Mouse (Mus musculus) right cerebral cortex, postnatal 4 days (tissue): ENCODE measurements around the gene Cenpb.
A peak's percentile ranks its signal among the peaks of the same experiment; 100 is the strongest.

Source experiments
- DNase-seq: peaks from one replicate; pipeline ENCODE4 v3.0.0-alpha.2; 2022

Gene Cenpb

DNA sequence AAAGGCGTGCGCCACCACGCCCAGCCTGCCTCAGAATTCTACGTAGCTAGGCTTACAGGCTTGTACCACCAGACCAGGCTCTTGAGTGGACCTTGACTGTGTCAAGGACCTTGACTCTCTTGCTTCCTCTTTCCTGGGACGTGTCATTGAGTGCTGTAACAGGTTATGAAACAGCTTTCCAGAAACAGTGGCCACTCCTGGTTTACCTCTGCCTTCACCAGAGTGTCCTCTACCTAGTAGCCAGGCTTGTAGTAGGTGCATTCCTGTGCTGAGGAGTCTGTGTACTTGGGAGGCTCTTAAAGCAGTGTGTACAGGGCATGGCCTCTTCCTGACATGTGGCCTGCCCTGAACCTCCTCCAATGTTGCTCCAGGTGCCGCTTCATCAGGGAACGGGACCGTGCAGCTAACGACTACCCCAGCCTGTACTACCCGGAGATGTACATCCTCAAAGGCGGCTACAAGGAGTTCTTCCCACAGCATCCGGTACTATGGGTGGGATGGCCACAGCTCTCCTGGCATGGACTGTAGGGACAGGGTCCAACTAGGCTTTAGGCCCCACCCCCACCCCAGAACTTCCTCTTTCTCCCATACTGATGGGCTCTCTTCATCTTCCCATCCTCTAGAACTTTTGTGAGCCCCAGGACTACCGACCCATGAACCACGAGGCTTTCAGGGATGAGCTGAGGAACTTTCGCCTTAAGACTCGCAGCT, 16.9 kb upstream of the Cenpb start:
- no peak for DNase-seq

DNA sequence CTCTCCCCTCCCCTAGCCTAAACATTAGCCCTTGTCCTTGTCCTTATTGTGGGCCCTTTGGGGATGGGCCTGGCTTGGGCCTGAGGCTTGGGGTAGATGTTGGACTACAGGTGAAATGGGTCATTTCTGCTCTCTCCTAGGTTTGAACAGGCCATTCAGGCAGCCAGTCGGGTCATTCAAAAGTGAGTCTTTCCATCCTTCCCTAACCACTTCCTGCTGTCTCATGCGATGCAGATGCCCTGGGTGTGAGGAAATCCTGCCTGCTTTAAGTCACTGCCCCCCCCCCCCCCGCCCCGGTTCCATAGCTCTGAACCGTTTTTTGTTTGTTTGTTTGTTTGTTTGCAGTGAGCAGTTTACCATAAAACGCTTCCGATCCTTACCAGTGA, 11.1 kb upstream of the Cenpb start:
- DNase-seq = no peak

DNA sequence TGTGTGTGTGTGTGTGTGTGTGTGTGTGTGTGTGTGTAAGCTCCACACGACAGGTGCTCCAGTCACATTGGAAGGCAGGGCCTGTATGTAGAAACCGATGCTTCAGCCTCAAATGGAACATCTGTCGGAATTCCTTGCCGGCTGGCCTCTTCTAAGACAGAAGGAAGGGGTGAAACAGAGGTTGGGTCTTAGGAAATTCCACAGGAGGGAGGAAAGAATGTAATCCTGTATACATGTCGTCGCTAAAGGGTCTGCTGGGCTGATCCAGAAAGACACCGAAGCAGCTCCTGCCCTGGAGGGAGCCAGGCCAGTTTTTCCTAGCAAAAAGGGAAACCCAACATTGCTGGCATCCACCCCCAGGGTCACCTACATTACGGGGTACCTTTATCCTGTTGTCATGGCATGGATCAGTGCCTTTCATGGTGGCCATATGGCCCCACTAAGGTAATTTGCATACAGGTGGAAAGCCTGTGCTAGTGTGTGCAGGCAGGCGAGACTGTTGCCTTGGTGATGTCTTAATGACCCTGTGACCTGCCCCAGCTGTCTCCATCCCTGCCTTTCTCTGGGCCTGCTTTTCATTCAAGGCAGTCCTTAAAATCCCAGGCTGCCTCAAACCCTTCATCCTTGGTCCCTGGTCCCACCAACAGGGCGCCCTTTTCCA, 10.6 kb upstream of the Cenpb start:
- no peak for DNase-seq

DNA sequence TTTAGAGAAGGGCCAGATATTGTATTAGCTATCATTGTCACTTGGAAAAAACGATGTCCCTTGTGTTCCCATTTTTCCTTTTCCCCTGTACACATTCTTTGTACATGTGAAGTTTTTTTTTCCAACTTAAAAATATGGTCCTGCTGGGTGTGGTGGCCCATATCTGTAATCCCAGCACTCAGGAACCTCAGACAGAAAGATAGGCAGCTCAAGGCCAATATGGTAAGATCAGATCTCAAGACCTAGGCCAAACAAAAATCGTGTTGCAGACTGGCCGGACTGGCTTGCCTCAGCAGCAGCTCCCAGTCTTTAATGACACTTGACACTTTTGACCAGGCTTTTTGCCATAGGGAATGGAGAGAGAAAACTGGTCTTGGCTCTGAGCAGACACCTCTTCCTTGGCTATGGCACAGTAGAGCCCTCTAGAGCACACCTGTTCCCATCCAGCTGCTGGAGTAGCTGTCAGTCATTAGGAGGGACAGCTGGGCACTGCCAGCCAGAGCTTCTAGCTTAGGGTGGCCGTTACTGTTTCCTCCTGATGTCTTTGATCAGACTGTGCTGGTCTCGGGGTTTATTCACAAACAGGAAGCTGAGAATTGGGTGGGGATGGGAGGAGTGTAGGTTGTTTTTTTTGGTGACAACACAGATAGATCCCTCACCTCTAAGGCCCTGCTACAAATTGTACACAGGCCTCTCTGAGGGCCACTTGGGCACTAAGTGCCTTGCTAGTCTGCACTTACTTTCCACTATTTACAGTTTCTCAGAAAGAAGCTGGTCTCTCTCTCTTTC, 9.8 kb upstream of the Cenpb start:
- no peak for DNase-seq

DNA sequence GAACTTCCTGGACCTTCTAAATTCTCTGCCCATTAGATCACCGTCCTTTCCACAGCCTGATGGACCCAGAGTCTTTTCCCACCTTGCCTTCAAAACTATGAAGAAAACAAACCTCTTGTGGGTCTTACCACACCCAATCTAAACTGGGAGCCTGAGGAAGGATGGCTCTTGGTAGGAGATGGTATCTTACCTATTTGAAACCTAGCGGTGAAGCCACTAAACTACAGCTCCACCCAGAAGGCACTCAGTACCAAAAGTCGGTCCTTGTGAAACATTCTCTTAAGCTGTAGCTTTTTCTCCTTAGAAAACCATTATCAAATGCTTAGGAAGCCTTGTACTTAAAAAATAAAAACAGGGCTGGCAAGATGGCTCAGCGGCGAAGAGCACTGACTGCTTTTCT, 8.4 kb upstream of the Cenpb start:
- no peak for DNase-seq

DNA sequence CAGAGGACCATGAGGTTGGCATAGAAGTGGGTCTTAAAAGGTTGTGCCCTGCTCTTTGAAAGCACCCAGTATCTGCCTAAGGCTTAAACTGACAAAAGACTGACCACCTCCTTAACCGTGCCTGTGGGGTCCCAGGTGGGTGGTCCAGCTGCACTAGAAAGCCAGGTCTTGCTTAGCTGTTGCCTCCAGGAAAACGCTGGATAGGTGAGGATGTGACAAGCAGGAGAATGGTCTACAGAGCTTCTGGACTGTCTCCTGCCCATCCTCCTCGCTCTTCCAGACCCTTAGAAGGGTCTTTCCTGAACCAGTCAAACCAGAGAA, 7.7 kb upstream of the Cenpb start:
- no peak for DNase-seq

DNA sequence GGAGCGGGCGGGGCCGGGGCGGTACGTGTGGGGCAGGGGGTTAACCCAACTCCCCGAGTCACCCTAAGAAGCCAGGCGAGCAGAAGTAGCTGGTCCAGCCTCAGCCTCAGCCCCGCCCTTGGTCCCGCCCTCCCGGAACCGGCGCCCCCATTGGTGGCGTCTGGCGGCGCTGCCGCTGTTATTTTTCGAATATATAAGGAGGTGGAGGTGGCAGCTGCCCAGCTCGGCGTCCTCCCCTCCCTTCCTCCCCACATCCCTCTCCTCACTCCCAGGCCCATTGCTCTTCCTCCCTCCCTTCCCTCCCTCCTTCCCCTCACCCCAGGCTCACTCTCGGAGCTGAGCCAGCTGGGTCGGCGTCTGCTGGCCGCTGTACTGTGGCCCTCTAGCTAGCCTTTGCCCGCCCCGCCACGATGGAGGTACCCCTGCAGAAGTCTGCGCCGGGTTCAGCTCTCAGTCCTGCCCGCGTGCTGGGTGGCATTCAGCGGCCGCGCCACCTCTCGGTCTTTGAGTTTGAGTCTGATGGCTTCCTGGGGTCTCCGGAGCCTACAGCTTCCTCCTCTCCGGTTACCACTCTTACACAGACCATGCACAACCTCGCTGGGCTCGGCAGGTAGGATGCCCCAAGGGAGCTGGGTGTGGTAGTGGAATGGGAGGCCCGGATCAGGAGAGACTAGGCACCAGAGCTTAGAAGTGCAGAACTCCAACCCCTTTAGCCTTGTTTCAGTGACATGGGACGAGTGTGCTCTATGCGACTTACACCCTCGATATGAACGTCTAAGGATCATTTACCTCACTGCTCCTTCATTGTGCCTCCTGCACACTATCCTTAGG, 7.1 kb upstream of the Cenpb start, which contains the start of the genes Cdc25b and Spef1:
TSS of gene Cdc25b (plus strand) at position 179 of the 831 bp plus-strand sequence.
TSS of gene Spef1 (minus strand) at position 512 of the 831 bp plus-strand sequence.
- DNase-seq = peak; percentile 82

DNA sequence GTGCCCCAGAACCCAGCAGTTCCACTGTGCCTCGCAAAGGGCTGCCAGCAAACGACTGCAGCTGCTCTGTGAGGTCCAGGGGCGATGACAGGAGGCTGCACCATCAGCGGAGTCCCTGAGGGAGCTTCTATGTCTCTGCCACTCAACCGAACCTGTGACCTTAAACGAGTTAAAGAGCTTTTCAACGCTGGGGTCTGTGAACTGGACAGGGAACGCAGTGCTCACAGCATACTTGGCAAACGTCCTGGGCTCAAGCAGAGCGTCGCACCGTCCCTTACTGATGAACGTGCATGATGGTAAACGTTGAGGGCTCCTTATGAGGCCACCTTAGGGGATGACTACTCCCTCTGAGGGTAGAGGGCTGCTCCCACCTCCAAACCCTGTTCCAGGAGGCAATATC, 6.5 kb upstream of the Cenpb start:
- DNase-seq = no peak

DNA sequence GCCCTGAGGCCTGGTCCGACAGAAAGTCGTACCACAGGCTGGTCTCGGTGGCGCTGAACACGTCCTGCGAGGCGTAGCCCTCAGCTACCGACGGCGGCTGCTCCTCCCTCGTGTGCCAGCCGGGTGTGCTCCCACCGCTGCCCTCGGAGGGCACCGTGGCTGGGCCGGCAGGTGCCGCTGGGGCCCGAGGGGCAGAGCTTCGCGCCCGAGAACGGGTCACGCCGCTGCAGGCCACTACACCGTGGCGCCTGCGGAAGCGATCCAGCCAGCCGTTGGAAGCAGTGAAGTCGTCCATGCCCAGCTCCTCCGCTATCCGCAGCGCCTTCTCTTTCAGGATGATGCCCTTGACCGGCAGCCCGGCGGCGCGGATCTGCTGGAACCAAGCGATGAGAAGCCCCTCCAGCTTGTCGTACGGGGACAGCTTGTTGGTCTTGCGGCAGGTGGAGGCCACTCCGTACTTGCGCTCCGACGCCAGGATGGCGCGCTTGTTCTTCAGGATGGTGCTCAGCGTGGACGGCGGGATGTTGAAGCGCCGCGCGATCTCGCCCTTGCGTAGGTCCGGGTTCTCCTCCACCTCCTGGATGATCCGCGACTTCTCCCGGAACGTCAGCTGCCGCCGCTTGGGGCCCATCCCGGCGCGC, 501 bp downstream of the Cenpb start:
- peak; percentile 65 for DNase-seq

DNA sequence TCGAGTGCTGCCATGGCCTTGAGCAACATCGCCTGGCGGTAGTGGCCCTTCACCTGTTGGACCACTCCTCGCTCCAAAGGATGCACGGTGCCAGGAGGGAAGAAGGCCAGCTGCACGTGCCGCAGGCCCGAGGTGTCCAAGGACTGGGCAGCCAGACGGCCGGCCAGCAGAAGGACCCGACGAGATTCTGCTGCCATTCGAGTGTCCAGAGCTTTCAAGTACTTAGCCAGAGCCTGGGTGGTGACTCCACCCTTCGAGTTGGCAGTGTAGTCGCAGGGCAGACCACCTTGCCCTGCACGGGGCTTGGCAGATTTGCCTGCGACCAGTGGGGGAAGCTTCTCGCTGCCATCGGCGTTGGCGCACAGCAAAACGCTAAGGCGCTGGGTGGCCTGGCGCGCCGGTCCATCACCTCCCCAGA, 1.0 kb downstream of the Cenpb start:
- no peak for DNase-seq

DNA sequence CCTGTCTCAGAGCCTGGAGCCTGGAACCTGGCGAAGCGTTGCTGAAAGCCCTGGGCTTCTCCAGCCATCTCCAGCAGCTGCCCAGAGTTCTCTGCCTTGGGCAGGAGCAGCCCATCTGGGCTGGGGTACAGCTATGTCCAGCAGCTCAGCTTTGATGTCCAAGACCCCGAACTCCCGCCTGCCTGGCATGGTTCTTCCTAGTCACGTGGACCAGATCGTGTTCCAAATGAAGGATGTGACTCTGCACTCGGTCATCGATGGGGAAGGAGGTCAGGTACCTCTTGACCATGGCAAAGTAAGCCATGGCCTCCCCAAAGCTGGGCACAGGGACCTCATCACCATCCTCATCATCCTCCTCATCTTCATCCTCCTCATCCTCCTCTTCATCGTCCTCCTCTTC, 1.9 kb downstream of the Cenpb start:
- DNase-seq = no peak

DNA sequence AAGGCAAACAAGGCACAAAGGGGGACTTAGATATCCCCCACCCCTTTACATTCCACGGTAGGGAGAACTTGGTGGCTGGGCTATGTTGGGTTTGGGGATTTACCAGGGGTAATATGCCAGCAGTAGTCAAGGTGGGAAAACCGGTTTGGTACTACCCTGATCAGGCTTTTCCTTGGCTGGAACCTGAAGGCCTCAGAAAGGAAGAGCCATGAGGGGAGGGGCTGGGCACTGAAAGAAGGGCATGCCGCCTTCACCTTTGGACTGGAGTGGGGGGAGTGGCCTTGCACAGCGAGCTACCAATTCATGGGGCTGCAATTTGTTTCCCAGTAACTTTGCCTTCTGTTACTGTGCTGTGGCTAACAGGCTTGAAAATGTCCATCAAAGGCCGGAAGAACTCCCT, 3.4 kb downstream of the Cenpb start:
- DNase-seq = no peak

DNA sequence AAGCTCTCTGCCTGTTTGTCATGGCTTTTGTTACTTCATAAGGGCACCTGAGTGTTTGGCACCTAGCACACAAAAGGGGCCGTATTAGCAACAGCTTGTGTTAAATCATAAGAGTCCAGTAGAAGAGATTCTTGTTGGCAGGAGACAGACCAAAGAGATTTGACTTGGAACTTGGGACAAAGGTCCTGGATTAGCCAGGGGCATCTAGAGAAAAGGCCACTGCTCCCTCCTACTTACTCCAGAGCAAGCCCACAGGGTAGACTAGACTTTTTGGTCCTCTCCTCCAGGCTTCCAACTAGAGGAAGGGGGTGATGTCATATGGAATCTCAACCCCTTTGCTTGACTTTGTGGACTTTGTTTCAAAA, 3.9 kb downstream of the Cenpb start:
- no peak for DNase-seq

DNA sequence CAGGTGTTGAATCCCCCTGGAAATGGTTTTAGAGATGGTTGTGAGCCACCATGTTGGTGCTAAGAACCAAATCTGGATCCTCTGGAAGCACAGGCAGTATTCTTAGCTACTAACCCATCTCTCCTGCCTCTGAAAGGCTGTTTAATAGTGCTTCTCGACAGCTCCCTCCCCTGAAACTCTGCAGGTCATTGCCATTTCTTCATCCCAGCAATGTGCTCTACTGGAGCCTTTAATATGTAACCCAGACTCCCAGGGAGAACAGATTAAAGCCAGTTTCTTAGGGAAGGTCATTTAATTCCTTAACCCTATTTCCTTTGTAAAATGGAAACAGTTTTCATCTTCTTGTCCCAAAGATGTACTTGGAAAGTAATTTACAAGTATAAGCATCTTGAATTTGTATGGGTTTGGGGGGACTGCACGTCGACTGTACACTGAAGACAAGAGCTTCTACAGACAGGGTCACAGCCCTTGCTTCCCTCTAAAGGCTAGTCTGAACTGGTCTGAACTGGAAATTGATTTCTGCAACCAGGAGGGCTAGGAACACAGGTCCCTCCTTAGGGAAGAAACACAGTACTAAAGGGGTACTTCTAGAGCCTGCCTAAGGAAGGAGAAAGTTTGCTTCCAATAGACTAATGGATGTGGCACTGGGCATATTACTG, 4.5 kb downstream of the Cenpb start:
- DNase-seq = no peak

DNA sequence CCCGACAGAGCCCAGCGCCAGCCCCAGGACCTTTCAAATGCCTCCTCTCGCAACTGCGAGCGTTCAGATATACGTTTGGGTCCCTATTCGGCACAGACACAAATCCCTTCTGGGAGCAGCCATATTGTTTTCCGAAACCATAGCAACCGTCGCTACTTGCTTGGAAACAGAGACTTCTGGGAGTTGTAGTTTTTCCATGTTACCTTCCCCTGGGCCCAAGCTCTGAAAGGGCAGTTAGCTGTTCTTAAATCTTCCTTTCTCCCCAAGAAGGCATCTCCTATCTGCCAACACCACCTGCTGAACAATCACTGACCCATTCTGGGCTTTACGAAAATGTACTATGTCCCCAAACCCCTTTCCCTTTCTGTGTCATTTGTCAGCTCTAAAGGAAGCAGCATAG, 5.2 kb downstream of the Cenpb start:
- DNase-seq = peak; percentile 27

DNA sequence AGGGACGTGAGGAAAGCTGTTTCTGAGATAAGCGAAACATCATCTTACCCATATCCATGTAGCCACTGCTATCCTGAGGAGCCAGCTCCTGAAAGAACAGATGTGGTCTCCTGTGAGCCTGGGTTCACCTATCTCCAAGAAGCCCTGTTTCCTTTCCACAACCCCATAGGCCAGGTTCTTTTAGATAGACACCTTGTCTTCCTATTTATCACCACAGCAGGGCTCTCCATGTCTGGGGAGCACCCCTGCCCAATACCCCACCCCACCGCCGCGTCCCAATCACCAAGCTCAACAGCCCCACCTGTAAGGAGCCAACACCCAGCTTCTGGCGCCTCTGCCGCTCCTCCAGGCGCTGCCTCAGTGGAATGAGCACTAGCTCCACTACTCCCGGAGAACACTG, 7.5 kb downstream of the Cenpb start:
- DNase-seq = no peak

DNA sequence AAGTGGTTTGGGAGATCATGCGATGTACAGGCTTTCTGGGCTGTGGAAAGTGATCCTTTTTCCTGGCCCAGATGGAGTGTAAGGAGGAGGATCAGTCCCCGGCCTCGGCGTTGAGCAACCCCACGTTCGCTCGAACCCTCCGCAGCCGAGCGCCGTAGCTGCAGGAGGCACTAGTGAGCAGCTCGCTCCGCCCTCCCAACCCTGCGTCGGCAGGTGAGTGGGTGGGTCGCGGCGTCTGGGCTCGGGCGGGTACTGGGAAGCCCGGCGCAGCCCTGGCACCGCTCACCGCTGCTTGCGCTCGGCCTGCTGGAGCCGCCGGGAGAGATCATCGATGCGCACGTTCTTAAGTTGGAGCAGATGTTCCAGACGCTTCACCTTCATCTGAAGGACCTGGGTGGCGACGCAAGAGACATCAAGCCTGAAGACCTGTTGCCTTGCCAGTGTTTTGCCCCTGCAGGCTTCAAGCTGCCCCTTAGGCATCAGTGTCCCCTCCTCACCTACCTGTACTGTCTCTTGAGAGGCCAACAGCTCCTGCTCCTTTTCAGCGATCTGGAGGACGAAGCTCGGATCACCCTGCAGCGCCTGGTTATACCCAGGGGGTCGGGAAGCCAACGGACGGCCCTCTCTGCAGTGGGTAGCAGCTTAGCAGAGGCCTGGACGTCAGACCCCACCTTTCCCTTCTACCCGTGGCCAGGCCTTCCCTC, 8.3 kb downstream of the Cenpb start:
- DNase-seq = peak; percentile 65

DNA sequence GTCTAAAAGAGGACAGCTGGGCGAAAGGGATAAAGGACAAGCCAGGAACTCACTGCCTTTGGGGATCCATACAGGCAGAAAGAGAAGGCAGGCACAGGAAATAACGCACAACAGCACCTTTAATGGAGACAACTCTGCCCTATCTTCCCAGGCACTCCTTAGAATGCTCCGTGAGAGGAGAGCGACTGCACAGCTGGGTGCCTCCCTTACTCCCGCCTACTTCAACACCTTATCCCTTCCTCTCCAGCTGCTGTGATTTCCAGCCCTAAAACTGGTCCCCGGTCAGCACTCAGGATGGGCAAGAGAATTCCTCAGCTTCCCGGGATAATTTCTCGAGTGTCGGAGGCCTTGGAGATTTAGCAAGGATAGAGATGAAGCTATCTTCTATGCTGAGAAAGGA, 8.9 kb downstream of the Cenpb start:
- no peak for DNase-seq

DNA sequence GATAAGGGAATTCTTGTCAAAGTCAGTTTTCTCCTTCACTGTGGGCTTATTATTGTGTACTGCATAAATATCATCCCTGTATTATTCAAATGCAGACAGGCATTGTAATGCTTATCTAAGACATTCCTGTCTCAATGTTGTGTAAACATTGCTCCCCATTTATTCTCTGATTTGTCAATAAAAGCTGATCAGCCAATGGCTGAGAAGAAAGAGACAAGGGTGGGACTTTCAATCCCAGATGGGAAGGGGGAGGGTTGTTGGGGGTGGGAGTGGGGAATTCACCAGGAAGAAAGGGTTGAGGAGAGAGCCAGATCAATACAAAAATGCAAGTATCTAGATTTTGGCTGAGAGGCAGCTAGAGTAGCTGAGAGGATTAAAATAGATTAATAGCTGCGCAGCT, 11.0 kb downstream of the Cenpb start:
- DNase-seq = no peak

DNA sequence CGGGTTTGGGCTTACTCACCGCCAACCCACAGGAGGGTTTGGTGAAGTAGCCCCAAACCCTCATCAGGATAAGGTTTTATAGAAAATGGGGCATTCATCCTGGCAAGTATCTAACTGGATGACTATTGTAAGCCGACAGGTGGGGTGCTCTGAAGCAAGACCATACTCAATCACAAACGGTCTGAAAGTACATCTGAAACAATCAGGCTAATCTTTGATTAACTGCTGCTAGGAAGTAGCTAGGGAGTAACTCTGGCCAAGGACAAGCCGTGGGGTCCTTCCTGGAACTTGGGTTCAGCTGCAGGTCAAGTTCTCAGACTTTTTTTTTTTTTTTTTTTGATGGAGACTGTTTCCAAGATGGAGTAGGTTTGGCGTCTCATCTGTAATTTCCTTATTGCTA, 11.9 kb downstream of the Cenpb start:
- DNase-seq = no peak

DNA sequence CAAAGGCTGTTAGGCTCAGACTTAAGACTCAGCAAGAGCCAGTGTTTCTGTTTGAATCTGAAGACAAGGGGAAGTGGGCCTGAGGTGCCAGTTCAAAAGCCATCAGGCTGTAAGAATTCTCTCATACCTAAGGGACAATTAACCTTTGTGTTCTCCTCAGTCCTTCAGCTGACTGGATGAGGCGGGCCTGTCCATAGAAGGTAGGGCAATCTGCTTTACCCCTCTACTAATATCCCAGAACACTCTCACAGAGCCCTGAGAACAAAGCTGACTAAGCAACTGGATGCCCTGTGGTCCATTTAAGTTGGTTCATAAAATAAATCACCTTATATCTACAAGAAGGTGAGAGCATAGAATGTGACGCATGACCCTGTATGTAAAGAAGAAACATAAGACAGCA, 13.7 kb downstream of the Cenpb start:
- no peak for DNase-seq

DNA sequence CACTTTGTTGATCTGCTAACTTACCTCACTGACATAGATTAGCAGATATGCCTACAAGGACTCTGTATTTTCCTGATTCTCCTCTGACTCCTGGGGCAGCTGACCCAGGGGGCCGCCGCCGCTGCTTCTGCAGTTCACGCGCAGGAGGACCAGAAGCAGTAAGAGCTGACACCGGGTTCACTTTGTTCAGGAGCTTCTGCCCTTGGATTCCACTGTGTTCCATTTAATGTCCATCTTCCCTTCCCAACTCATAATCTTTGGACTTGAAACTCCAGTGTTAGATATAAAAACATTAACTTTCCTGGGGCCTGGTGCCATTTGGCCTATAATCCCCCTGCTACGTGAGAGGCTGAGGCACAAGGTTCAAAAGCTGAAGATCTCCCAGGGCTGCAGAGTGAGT, 15.9 kb downstream of the Cenpb start:
- no peak for DNase-seq
